ENCODE assay signal across 8 mouse cellular contexts in the genomic region with DNA sequence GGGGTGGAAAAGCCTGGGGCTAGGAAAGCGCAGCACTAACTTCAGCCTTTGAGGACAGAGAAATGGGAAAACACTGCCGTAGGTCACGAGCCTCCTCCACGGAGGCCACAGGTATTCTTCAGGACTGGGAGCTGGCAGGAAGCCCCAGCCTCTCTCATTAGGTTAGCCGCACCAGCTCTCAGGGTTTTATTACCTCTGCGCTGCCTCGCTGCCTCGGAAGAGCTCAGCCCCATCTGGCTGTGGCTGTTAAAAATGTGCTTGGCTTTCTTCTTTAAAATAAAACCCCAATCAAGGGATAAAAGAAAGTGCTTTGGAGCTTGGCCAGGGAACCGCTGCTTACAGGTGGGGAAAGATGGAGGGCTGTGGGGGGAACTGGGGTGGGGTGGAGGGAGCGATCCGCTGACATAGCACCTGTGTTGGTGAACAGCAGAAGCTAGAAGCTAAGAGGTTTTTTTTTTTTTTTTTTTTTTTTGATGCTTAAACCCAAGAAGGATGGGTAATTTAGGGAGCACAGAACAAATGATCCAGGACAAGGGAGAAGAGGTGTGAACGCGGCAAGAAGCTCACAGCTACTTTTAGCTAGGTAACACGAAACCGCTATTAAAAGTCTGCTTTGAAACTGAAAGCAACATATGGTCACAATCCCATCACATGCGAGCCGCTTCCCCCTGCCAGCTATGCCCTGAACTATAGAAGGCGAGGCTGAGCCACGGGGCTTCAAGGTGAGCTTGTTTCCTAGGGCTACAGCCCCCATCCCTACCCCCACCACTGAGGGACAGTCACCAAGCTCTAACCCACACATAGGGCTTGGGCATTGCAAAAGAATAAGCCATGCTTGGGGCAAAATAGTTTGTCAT. TPM values are rescaled to one million over a fixed set of nuclear protein-coding genes. Genes with fewer than 3 reads are reported as not detected.
DNase-seq lines count a peak whose midpoint lies in the region; ATAC-seq and TF ChIP-seq lines count a peak whose summit lies in the region.
"Had no signal": no experiment of that assay in that cellular context is flagged by ENCODE, and none has a peak within 500 bp of the region (broad histone marks: within the 10 kb centered on the region; RNA-seq: fewer than 3 reads in every experiment).

No protein-coding gene starts in this region.

- no peaks in the 10 kb centered on the region for H3K27me3 ChIP-seq in spleen, adult 2 months (ENCODE audit: control insufficient read depth, insufficient read depth, low read length)
- H3K27me3 ChIP-seq in forebrain, postnatal 0 days (ENCODE audit: insufficient read depth, low read length), result no peaks in the 10 kb centered on the region
- peaks cover 11% of the 10 kb centered on the region; the same call in 1 of the 2 replicates for H3K27me3 ChIP-seq in limb, embryonic 10.5 days (ENCODE audit: low read depth, poor library complexity, severe bottlenecking)

- H3K4me1 ChIP-seq in spleen, adult 2 months (ENCODE audit: control insufficient read depth, insufficient read depth, insufficient read length), result peaks cover 4% of the 10 kb centered on the region; the same call in 1 of the 2 replicates
- peaks cover 3% of the 10 kb centered on the region; the same call in 1 of the 2 replicates for H3K4me1 ChIP-seq in forebrain, postnatal 0 days (ENCODE audit: insufficient read depth)
- H3K4me1 ChIP-seq in limb, embryonic 10.5 days, result peaks cover 22% of the 10 kb centered on the region

- no peak for DNase-seq in spleen, adult 2 months (ENCODE audit: low read depth in 1 of 2, low spot score in 2 of 2)
- no peak for DNase-seq in spleen, postnatal 36 days (ENCODE audit: low spot score in 2 of 2)
- peak; percentile 37 for DNase-seq in forebrain, postnatal 0 days
- peak; percentile 58 for DNase-seq in limb, embryonic 10.5 days (ENCODE audit: low spot score)
- DNase-seq in cerebellum, postnatal 10 days, result no peak
- no peak for DNase-seq in cerebellum, postnatal 25 days
- DNase-seq in right cerebral cortex, postnatal 14 days, result no peak

- TF ChIP-seq POLR2A in spleen, adult 2 months (IDR thresholded peaks at IDR 0.05; ENCODE audit: low read depth, low read length), result no peak

- WGBS in spleen, adult 2 months, result 13% methylated on average over 19 of the region's 19 CpGs
- 31% methylated on average over 19 of the region's 19 CpGs for WGBS in forebrain, postnatal 0 days
- WGBS in limb, embryonic 10.5 days, result 13% methylated on average over 19 of the region's 19 CpGs

- H3K27ac ChIP-seq in spleen, adult 2 months (ENCODE audit: insufficient read depth, low read length), result no peak overlapping the region
- no peak overlapping the region for H3K27ac ChIP-seq in forebrain, postnatal 0 days (ENCODE audit: low read depth, low read length)
- peak overlapping the region; percentile 66 for H3K27ac ChIP-seq in limb, embryonic 10.5 days

- no peaks in the 10 kb centered on the region for H3K36me3 ChIP-seq in spleen, adult 2 months (ENCODE audit: control insufficient read depth, insufficient read depth, low read length)
- no peaks in the 10 kb centered on the region for H3K36me3 ChIP-seq in forebrain, postnatal 0 days (ENCODE audit: insufficient read depth)
- H3K36me3 ChIP-seq in limb, embryonic 10.5 days, result no peaks in the 10 kb centered on the region

- H3K9me3 ChIP-seq in forebrain, postnatal 0 days (ENCODE audit: low read length), result no peaks in the 10 kb centered on the region
- no peaks in the 10 kb centered on the region for H3K9me3 ChIP-seq in limb, embryonic 10.5 days (replicated peaks)

- H3K4me3 ChIP-seq in spleen, adult 2 months (ENCODE audit: extremely low read depth, insufficient read depth, insufficient read length), result peak overlapping the region; percentile 36; the same call in 1 of the 2 replicates
- no peak overlapping the region for H3K4me3 ChIP-seq in forebrain, postnatal 0 days (ENCODE audit: low read depth, low read length)
- H3K4me3 ChIP-seq in limb, embryonic 10.5 days, result peak overlapping the region; percentile 31
- H3K4me3 ChIP-seq: erythroblast, embryonic 14.5 days had no signal

- H3K4me2 ChIP-seq in forebrain, postnatal 0 days (ENCODE audit: low read depth), result 0 out of 2 replicates have a peak overlapping the region, but pooled peaks have one; percentile 8

- no peak overlapping the region for H3K9ac ChIP-seq in forebrain, postnatal 0 days

- TF ChIP-seq CTCF in spleen, adult 2 months (IDR thresholded peaks at IDR 0.05; ENCODE audit: extremely low read depth, insufficient read depth, insufficient read length, insufficient replicate concordance), result no peak
- TF ChIP-seq CTCF in forebrain, postnatal 0 days (IDR thresholded peaks at IDR 0.05; ENCODE audit: low read depth), result peak; percentile 20; the same call in 1 of the 2 replicates

- ATAC-seq in forebrain, postnatal 0 days, result no peak

RNA-seq across cellular contexts. Expression of gene Inhbb, which starts 34.9 kb away (rescaled TPM):
- 3.6 and 4.2 TPM in 2 replicates for polyA plus RNA-seq in spleen, adult 2 months (2012; rRNA removed)
- 5.8 and 6.0 TPM in 2 replicates for total RNA-seq in forebrain, postnatal 0 days (2014; rRNA removed)
- polyA plus RNA-seq in forebrain, postnatal 0 days (2015; fragmentation: Nextera tagmentation; extraction: Ambion mirVana), result 4.1 and 4.2 TPM in 2 replicates
- 0.06 and 0.09 TPM in 2 replicates for polyA plus RNA-seq in limb, embryonic 10.5 days (2016; fragmentation: Nextera tagmentation; extraction: Ambion mirVana)

RNA-seq across cellular contexts. Expression of gene Ralb, which starts 47.7 kb away (rescaled TPM):
- polyA plus RNA-seq in spleen, adult 2 months (2012; rRNA removed), result 14.0 and 15.9 TPM in 2 replicates
- 40.6 and 41.4 TPM in 2 replicates for total RNA-seq in forebrain, postnatal 0 days (2014; rRNA removed)
- polyA plus RNA-seq in forebrain, postnatal 0 days (2015; fragmentation: Nextera tagmentation; extraction: Ambion mirVana), result 55.1 and 57.3 TPM in 2 replicates
- 106 and 112 TPM in 2 replicates for polyA plus RNA-seq in limb, embryonic 10.5 days (2016; fragmentation: Nextera tagmentation; extraction: Ambion mirVana)

Comparison
In these comparisons a context has a peak if more than half of its experiments do, and no peak if none do; other contexts are left out.
1. DNase-seq: peak in forebrain, postnatal 0 days (single experiment) and limb, embryonic 10.5 days (single experiment); none in spleen, adult 2 months (0 of 2), spleen, postnatal 36 days (0 of 2), cerebellum, postnatal 10 days (0 of 2), cerebellum, postnatal 25 days (0 of 2) and right cerebral cortex, postnatal 14 days (single experiment).